Mouse (Mus musculus) testis, adult 2 months (tissue): ENCODE measurements at regions not wholly inside any gene's neighbourhood (a gene's known extent, or its start where the extent isn't known, plus 50 kb on each side); places are given as distances from the start of the nearest gene placed in this dataset.

Experiments used
- H3K27ac ChIP-seq: fragments of 200-500 bp; 2 replicates; pipeline ENCODE4 v1.5.1; 2012; ENCODE audit warnings: low read depth, low read length; ENCODE audit not compliant: control insufficient read depth, insufficient read depth
- H3K27me3 ChIP-seq: fragments of 200-500 bp; 2 replicates; pipeline ENCODE4 v1.6.1; 2012; ENCODE audit warnings: mild to moderate bottlenecking, low read length, moderate library complexity; ENCODE audit not compliant: control insufficient read depth, insufficient read depth
- H3K36me3 ChIP-seq: fragments of 200-500 bp; 2 replicates; pipeline ENCODE4 v1.6.1; 2012; ENCODE audit warnings: mild to moderate bottlenecking, low read length; ENCODE audit not compliant: control insufficient read depth, insufficient read depth
- H3K4me1 ChIP-seq: fragments of 200-500 bp; 2 replicates; pipeline ENCODE4 v1.6.1; 2012; ENCODE audit warnings: low read length; ENCODE audit not compliant: control insufficient read depth, insufficient read depth
- H3K4me3 ChIP-seq: fragments of 200-500 bp; 2 replicates; pipeline ENCODE4 v1.5.1; 2012; ENCODE audit warnings: low read depth, mild to moderate bottlenecking, low read length, moderate library complexity, mixed read lengths; ENCODE audit not compliant: control insufficient read depth
- CTCF ChIP-seq: fragments of 200-500 bp; IDR thresholded peaks from 2 replicates; pipeline ENCODE4 v1.5.1; 2012; ENCODE audit warnings: low read depth, mild to moderate bottlenecking, inconsistent platforms, low read length, moderate library complexity; ENCODE audit not compliant: control insufficient read depth, insufficient read depth, insufficient replicate concordance
- POLR2A ChIP-seq: fragments of 200-500 bp; IDR thresholded peaks from 2 replicates; pipeline ENCODE4 v1.6.1; 2012; ENCODE audit warnings: low read depth, mild to moderate bottlenecking, inconsistent platforms, low read length, moderate library complexity; ENCODE audit not compliant: control insufficient read depth

DNA sequence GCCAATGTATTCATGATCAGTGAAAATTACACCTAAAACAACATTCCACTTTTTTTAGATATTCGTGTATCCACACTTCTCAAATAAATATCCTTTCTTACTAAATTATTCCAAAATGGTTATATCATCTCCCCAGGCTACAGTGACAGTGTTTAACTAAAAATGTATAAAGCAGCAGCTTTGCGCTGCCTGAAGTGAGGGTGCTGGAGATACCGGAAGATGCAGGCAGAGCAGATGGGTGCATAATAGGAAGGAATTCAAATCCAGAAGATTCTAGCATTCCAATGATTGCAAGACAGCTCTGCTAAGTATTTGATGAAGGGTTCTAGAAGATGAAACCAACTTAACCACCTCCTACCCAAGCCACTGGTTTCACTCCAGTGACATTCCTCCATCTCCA lies 516.9 kb upstream of the Vstm2b start:
- Histone ChIP-seq H3K27me3 (no peaks in the 10 kb centered on the region), H3K4me1 (no peaks in the 10 kb centered on the region), H3K36me3 (no peaks in the 10 kb centered on the region), H3K27ac (no peak overlapping the region), H3K4me3 (no peak overlapping the region)
- no peak for TF ChIP-seq CTCF
- TF ChIP-seq POLR2A = no peak

GRCm38 (mm10) chr7:40388152-40388551 lies 510.0 kb upstream of the Vstm2b start:
- Histone ChIP-seq H3K27ac (no peak overlapping the region), H3K4me1 (no peaks in the 10 kb centered on the region), H3K36me3 (no peaks in the 10 kb centered on the region), H3K4me3 (no peak overlapping the region), H3K27me3 (no peaks in the 10 kb centered on the region)
- TF ChIP-seq CTCF (no peak), POLR2A (no peak)

- Histone ChIP-seq H3K27me3 (no peaks in the 10 kb centered on the region), H3K27ac (no peak overlapping the region), H3K36me3 (no peaks in the 10 kb centered on the region), H3K4me3 (no peak overlapping the region), H3K4me1 (no peaks in the 10 kb centered on the region)
- no peak for TF ChIP-seq POLR2A
- TF ChIP-seq CTCF = no peak
Measured at GRCm38 (mm10) chr7:40389795-40390194, 508.3 kb upstream of the Vstm2b start.

- H3K36me3 ChIP-seq = no peaks in the 10 kb centered on the region
Measured at GRCm38 (mm10) chr7:40390927-40391326, 507.2 kb upstream of the Vstm2b start.

DNA sequence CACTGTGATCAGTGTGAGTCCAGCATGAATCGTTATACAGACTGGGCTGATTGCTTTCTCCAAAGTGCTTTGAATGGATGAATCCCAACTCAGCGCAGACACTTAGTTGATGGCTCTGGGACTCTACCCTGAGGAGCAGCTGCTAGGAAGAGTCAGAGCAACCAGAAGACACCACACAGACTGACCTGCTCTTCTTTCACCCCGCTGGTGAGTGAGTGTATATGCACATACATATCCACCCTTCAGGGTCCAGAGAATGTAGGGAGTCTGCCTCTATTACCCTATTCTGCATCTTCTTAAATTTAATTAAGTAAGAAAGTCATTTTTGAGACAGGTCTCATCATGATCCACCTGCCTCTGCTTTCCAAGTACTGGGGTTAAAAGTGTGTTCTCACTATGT lies 506.5 kb upstream of the Vstm2b start:
- TF ChIP-seq CTCF = no peak
- TF ChIP-seq POLR2A = no peak
- Histone ChIP-seq H3K4me3 (no peak overlapping the region), H3K27me3 (no peaks in the 10 kb centered on the region), H3K27ac (no peak overlapping the region), H3K4me1 (no peaks in the 10 kb centered on the region), H3K36me3 (no peaks in the 10 kb centered on the region)

More at GRCm38 (mm10) chr7:40390927-40391326, 507.2 kb upstream of the Vstm2b start:
- Histone ChIP-seq H3K4me1 (no peaks in the 10 kb centered on the region), H3K27me3 (no peaks in the 10 kb centered on the region), H3K4me3 (no peak overlapping the region), H3K27ac (no peak overlapping the region)
- TF ChIP-seq POLR2A = no peak
- TF ChIP-seq CTCF = no peak

DNA sequence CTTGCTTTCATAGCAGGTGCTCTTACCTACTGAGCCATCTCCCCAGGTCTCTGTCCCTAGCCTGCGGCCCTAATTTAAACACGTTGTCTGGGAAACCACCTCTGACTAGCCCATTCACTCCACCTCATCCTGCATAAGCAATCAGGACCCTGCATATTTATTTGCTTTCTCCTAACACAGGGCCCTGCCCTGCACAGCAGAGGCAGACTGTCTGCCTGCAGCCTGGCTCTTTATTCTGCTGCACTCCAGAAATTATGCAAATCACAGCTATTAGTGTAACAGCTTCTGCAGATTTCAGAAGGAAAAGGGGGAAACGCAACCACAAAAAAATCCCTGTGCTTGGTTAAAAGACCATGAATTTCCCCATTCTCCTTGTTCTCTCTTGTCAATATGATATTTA lies 505.9 kb upstream of the Vstm2b start:
- Histone ChIP-seq H3K27me3 (no peaks in the 10 kb centered on the region), H3K27ac (no peak overlapping the region), H3K4me1 (no peaks in the 10 kb centered on the region), H3K36me3 (no peaks in the 10 kb centered on the region), H3K4me3 (no peak overlapping the region)
- TF ChIP-seq POLR2A = no peak
- TF ChIP-seq CTCF = no peak

- Histone ChIP-seq H3K27me3 (no peaks in the 10 kb centered on the region), H3K4me1 (no peaks in the 10 kb centered on the region), H3K4me3 (no peak overlapping the region), H3K36me3 (no peaks in the 10 kb centered on the region), H3K27ac (no peak overlapping the region)
- TF ChIP-seq POLR2A (no peak), CTCF (no peak)
Measured at GRCm38 (mm10) chr7:40392699-40393098, 505.4 kb upstream of the Vstm2b start.

- Histone ChIP-seq H3K36me3 (no peaks in the 10 kb centered on the region), H3K27me3 (no peaks in the 10 kb centered on the region), H3K4me3 (no peak overlapping the region), H3K4me1 (no peaks in the 10 kb centered on the region), H3K27ac (no peak overlapping the region)
- TF ChIP-seq POLR2A (no peak), CTCF (no peak)
Measured at GRCm38 (mm10) chr7:40398266-40398665, 499.9 kb upstream of the Vstm2b start.
